Mouse (Mus musculus): Measurements from ENCODE around the gene Abcg2.

Abcg2 gene

DNA sequence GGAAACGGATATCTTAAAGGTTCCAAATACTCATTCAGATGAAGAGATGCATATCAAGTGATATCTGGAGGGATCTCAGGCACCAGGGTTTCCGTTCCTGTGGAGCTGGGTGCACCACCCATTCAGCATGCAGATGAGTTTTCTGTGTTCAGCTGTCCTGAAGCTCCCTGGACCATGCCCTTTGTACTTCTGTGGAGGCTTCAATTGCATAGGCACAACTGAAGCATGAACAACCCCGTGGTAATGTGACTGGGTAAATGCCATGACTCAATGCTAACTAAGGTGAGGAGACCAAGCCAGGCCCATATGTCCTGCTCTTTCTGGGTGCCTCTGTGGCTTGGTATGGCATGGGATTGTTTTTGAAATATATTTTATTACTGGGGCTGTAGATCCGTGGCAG is 49.4 kb downstream of the Abcg2 start:
- DNase-seq (ENCODE audit: low read depth in 2 of 2, low spot score in 2 of 2), result no peak

DNA sequence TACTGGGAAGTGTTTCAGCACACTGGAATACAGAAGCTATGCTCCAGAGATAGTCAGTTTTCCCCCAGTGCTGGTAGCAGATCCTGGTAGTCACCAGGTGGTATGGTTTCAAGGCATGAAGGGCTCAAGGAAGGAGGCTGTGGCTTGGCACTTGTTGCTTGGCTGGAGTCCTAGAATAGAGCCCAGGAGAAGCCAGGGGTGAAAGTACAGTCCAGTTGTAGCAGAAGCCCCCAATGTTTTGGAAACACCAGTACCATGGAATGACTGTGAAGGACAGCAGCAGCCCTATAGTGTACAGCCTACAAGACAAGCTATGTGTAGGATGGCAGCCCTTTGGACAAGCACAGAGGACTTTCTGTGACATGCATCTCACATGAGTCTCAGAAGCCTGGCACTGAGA is 54.2 kb downstream of the Abcg2 start:
- no peak for DNase-seq (ENCODE audit: low read depth in 2 of 2, low spot score in 2 of 2)

DNA sequence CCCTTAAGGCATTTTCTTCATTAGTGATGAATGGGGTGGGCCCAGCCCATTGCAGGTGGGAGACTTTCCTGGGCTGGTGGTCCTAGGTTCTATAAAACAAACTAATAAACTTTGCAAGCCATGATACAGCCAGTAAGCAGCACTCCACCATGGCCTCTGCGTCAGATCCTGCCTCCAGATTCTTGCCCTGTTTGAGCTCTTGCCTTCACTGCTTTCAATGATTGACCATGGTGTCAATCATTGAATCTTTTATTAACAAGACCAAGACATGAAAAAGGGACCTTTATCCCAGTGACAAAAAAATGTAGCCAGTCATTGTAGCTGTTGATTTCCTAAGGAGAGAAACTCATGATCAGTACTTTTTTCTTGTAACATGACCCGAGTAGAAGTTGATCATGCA is 55.1 kb downstream of the Abcg2 start:
- DNase-seq (ENCODE audit: low read depth in 2 of 2, low spot score in 2 of 2), result no peak

DNA sequence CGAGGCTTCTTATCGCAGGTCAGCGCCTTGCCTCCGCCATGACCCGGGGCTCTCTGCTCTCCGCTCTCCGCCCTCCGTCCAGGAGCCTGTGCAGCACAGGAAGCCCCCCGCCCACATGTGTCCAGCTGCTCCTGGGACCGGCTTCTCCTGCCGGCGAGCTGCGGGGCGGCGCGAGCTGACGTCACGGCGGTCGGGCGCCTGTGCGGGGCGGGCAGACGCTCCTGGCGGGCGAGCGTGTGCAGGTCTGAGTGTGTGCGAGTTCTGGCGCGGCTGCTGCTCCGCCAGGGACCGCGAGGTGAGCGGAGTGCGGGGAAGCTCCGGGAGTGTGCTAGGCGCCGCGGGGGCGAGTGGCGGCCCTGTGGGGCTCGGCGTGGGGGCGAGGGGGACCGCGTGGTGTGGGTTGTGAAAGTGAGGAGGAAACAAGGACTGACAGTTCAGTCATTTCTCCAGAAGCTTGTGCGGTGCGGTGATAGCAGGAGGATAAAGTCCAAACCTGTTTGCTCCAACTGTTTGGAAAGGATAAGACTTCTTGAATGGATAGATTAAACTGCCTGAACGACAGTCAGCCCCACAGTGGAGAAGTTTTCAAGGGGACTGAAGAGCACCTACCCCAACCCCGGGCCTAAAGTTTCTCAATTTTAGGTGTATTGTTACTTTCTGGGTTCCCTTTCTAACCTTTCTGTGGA is 56.2 kb downstream of the Abcg2 start:
- DNase-seq (ENCODE audit: low read depth in 2 of 2, low spot score in 2 of 2), result peak; percentile 19 to 24

DNA sequence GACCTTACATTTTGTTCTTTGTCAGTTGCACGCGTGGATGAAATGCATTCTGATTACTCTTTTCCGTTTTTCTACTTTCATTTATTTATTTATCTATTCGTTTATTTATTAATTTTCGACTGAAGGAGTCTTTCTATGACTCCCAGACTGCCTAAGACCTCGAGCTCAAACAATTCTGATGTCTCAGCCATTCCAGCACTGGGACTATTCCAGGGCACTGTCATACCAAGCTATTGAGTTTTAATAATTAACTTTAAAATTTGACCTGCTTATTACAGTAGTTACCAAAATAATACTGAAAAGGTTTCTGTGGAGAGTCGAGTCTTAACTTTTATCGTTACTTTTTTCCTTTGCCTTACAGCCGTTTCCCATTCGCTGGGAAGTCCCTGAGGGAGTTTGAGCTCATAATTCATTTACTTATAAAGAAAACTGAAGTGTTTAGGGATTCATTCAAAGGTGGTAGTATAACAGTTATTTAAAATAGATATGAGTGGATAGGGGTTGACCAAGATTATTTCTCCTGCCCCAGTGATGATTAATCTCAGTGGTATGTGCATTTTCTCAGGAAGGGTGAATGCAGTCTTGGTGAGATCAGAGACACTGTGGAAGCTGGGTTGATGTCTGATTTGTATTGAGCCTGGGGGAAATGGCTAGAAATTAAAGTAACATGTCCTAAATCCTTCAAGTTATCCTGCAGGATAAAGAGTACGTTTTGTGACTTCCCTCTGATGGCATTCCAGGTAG is 56.9 kb downstream of the Abcg2 start:
- DNase-seq (ENCODE audit: low read depth in 2 of 2, low spot score in 2 of 2), result no peak

DNA sequence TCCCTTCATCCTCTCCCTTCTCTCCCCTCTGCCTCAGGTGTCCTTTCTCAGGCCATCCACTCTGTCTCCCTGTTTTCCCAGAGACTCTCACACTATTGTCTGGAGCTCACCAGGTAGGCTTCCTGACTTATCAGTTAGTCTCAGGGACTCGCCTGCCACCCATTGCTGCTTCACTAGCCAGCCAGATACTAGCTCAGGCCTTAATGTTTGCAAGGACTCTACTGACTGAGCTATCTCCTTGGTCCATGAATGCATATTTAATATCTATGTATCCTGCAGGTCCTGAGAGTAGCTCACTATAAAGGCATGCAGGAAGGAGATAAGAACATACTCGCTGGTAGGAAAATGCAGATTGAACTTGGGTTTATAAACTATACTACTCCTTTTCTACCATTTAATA is 57.9 kb downstream of the Abcg2 start:
- no peak for DNase-seq (ENCODE audit: low read depth in 2 of 2, low spot score in 2 of 2)

DNA sequence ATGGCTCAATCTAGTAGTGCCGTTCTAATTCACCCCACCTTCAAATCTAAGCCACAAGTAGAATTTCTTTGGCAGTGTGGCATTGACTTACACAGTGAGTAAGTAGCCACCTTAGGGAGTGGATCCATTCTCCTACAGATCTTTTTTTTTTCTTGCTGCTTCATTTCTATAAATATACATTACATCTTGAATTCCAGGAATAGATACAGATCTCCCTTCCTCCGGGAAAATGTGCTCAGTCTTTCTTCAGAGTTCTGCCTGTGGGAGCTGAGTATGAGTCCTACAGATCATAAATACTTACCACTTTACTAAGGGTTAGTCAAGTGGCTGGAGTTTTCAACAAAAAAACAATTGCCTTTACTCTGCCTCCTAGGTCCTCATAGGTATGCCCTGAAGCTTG is 60.3 kb downstream of the Abcg2 start:
- no peak for DNase-seq (ENCODE audit: low read depth in 2 of 2, low spot score in 2 of 2)

DNA sequence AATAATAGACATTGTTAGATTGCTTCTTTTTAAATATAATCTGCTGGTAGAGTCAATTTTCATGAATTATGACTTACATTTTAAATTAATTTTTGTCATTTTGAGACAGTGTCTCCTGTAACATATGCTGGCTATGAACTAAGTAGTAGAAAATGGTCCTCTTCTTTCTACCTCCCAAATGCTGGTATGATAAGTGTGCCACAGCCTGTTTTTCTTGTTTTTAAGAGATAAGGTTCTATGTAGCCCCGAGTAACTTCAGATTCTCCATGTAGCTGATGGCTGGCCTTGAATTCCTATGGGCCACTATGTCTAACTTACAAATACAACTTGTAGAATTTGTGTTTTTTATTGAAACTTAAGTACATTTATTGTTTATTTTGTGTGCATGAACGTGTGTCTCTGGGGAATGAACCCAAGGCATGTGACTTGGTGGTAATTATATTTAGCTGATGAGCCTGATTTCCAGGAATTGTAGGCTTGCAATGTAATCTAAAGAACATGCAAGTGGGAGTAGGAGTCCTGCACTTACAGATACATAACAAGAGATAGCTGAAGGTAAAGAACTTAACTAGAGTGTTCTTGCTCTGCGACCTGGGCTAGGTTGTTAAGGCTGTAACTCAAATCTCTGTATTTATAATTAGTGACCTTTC is 63.9 kb downstream of the Abcg2 start:
- DNase-seq (ENCODE audit: low read depth in 2 of 2, low spot score in 2 of 2), result no peak

DNA sequence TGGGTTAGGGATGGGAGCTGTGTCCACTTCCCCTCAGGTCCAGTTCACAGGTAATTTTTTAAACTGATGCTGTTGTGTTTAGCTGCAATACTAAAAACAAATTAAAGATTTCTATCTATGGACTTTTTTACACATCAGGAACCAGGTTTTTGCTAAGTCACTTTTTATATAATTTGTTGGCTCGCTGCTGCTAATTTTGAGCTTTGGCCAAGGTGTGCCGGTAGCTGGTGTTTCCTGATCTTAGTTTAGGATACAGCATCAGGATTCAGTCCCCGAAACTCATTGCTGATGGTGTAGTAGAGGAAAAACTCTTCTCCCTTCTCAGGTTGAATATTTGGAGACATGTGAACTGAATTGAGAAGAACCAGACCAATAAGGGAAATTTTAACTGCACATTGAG is 65.8 kb downstream of the Abcg2 start:
- DNase-seq (ENCODE audit: low read depth in 2 of 2, low spot score in 2 of 2), result no peak

DNA sequence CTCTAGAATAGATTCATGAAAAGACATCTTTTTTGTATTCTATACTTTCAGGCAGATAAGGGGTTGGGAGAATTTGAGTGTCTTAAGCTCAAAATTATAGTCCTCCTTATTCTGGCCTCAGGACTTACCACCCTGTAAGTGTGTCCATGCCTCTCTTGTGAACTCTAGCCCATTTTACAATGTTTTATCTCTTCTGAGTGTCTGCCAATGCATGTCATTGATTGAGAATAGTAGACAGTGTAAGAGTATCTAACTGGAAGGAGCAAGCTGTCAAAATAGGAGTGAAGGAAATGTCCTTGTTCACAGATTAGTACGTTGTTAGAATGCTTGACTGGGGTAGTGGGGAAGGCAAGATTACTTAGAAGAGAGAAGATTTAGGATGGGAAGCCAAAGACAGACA is 66.7 kb downstream of the Abcg2 start:
- DNase-seq (ENCODE audit: low read depth in 2 of 2, low spot score in 2 of 2), result no peak

DNA sequence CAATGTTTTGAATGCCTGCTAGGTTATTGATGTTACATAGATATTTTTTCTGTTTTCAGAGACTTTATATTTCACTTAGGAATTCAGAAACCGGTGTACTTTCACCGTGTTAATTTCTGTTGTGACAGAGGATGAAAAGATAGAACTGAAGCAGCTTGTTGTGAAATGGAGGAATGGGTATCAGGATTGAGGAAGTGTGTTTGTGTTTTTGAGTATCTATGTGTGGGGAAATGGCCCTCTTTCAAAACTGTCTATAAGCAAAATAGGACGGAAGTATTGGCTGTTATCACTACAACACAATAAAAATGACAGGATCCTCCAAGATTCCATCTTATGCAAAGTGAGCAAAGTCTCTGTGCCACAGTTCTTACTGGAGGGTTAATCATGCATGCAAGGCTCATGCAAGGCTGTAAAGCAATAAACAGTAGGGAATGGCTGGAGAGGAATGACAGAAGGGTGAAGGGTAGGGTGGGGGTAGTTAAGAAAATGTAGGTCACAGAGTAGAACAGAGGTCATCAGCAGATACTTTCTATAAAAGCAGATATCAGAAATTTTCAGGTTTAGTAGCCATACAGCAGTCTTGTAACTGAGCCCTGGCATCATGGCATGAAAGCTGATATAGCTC is 76.7 kb downstream of the Abcg2 start:
- no peak for DNase-seq (ENCODE audit: low read depth in 2 of 2, low spot score in 2 of 2)

DNA sequence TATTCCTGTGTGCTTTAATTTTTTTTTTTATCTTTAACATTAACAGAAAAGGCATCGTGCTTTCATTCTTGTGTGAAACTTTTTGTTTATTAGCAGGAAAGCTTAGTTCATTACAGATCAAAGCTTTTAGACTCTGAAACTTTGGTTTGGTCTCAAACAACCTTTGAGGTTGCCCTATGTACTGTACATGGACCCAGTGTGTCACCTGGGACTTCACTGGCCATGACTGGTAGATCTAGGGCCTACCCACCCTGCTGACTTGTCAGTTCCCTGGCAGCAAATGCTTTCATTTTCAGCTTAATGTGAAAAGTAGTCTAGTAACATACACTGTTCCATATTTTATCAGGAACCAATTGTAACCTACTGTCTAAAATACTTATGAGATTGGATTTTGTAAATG is 93.5 kb downstream of the Abcg2 start:
- no peak for DNase-seq (ENCODE audit: low read depth in 2 of 2, low spot score in 2 of 2)

DNA sequence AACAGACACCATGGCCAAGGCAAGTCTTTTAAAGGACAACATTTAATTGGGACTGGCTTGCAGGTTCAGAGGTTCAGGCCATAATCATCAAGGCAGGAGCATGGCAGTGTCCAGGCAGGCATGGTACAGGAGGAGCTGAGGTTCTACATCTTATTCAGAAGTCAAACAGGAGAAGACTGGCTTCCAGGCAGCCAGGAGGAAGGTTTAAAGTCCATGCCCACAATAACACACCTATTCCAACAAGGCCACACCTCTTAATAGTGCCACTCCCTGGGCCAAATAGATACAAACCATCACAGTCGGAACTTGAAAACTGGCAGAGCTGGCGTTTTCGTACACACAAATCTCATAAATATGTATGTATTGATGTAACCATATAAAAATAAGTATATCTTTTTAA is 94.2 kb downstream of the Abcg2 start:
- DNase-seq (ENCODE audit: low read depth in 2 of 2, low spot score in 2 of 2), result no peak

DNA sequence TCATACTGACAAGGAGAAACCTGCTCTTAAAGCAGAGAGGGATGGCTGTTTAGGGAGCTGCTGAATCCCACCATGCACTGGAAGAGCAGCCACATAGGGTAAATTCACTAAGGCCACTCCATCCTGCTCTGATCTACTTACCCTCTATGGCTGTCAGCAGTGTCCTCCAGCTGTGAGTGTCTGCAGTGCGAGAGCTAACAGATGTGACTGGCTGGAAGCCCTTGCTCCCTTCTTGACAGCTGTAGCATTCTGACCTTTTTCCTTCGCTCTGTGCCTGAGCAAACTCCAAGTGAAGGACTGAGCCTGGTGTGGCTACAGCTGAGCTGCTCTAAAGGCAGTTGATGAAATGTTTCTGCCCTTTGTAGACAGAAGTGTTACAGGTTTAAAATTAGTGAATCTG is 107.3 kb downstream of the Abcg2 start:
- DNase-seq (ENCODE audit: low read depth in 2 of 2, low spot score in 2 of 2), result no peak

DNA sequence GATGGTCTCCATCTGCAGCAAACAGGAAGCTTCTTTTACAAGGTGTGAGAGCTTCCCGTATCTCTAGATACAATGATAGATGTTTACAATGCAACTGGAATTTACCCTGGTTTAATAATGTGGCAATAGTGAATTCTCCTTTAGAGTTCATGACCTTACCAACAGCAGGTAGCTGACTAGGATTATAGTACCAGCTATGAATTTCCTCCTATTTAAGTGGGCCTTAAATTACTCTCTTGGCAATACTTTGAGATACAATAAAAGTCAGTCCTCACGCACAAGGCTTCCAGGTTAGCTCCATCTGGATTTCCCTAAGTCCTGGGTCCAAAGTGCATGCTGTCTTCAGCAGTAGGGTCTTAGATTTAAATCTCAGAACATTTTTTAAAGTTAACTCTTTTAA is 109.9 kb downstream of the Abcg2 start:
- DNase-seq (ENCODE audit: low read depth in 2 of 2, low spot score in 2 of 2), result no peak

DNA sequence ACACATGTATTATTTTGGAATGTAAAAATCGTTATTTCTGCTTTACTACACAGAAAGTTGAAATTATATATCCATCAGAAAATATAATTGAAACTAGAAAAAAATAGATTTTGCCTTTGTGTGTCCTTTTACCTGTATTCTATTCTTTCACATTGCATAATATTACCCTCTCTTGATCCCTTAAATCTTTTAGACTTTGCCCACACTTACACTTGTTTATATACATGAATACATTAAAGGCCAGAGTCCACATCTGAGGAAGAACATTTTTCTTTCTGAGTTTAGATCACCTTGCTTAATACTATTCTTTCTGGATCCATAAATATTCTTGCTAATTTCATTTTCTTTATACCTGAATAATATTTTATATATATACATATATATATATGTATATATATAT is 110.4 kb downstream of the Abcg2 start:
- DNase-seq (ENCODE audit: low read depth in 2 of 2, low spot score in 2 of 2), result no peak

DNA sequence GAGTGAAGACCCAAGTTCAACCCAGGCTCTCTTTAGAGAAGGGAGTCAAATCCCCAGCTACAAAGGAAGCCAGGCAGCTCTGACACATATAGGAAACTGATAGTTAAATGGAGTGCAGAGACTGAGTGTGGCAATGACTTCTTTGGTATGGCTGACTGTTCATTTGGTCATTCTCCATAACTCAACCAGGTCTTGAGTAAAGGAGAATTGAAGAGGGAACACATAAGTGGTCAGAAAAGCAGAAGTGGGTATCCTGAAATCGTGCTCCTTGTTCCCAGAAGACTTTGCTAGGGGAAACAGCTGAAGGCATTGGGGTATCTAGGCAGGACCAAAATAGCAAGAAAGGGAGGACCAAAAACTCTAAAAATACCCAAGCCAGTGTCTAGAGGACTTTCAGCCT is 126.0 kb downstream of the Abcg2 start:
- DNase-seq (ENCODE audit: low read depth in 2 of 2, low spot score in 2 of 2), result no peak

DNA sequence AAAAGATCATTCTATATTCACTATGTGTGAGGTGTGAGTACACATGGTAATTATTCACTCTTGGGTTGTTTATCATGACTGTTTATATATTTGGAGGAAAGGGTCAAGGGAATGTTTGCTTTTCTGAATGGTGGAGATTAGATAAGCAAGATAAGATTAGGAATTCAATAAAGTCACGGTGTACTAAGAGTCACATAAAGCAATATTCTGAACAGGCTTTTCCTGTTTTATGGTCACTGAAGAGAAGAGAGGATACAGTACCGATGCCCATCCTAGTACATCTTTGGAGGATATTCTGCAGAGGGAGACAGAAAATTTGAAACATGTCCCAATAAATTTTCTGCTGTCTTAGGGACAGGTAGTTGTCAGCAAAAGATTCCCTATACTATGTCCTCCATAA is 127.6 kb downstream of the Abcg2 start:
- DNase-seq (ENCODE audit: low read depth in 2 of 2, low spot score in 2 of 2), result no peak

DNA sequence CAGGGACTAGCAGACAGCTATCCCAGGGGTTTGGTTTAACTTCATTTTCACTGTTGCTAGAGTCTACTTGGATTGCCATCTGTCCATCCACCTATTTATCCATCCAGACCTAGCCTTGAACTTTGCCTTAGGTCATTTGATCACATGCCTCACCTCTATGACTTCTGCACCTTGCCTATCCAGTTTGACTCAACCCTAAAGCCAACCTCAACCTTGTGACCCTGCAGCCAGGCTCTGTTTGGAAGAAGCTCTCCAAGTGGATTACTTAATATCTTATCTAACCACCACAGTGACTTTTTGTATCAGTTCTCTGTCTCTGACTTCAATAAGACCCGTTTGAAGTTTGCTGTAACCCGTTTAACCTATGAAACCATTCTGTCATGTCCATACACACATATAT is 149.5 kb downstream of the Abcg2 start:
- no peak for DNase-seq (ENCODE audit: low read depth in 2 of 2, low spot score in 2 of 2)

DNA sequence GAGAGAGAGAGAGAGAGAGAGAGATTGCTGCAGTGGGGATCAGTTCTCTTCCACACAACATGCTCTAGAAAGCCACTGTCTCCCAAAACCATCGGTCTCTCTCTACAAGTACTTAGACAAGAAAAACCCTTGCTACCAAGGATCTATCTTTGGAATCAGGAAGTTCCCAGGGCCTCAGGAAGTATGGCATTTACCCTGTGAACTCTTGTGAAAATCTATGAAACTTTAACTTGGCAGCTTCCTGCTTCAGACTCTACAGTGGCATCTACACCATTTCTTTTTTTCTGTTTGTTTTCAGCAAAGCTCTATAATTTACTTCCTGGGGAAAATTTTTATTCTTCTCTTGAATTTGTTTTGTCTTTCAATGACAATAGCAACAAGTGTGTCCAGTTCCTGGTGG is 150.8 kb downstream of the Abcg2 start:
- no peak for DNase-seq (ENCODE audit: low read depth in 2 of 2, low spot score in 2 of 2)
